Mouse (Mus musculus) gastrocnemius, adult 2 months (tissue): ENCODE results near the gene Mrpl54. TPM values are rescaled to one million over a fixed set of nuclear protein-coding genes. Genes with fewer than 3 reads are reported as not detected.

Source experiments
- DNase-seq: peaks from one replicate; pipeline ENCODE4 v3.0.0; 2022
- H3K27ac ChIP-seq: fragments of 200-600 bp; 2 replicates; pipeline ENCODE4 v1.8.1; 2022; ENCODE audit warnings: mild to moderate bottlenecking
- H3K4me3 ChIP-seq: fragments of 200-600 bp; 2 replicates; pipeline ENCODE4 v1.8.1; 2022; ENCODE audit warnings: mild to moderate bottlenecking, moderate library complexity
- CTCF ChIP-seq: fragments of 200-600 bp; IDR thresholded peaks from 2 replicates; pipeline ENCODE4 v1.8.1; 2022; ENCODE audit warnings: antibody characterized with exemption, mild to moderate bottlenecking, moderate library complexity
- intact Hi-C: fragments of 180-260 bp; cut with DNase I; formaldehyde crosslinking; loops from one replicate; pipeline ENCODE4 v1.15.1; 2025
- total RNA-seq, 2 experiments: library from RNA; stranded (reverse); gene quantifications; 2 replicates each; pipeline ENCODE4 v1.2.3; 2021

Gene Mrpl54
- total RNA-seq, 2 experiments from 2014 or later, result 103 to 112 TPM

DNA sequence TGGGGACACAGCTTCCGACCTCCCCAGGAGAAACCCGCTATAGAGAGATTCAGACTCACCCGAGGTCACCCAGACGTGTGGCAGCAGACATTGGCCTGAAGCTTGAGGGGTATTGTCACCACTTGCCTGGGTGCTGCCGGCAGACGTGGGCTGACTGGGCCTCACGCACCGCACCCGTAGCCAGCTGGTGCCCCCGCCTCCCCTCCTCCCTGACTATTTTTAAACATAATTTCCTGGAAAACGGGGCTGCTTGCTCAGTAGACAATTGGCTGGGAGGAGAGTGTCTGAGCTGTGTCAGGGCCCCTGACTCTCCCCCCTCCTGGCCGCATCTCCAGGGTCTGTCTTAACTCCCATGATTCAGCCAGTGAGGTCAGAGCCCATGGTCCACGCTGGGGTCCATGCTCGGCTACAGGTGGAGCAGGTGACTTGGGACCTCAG, 36.1 kb upstream of the Mrpl54 start:
- H3K27ac ChIP-seq, result peak overlapping the region; percentile 46
- intact Hi-C loops, result no loop called here
- no peak for DNase-seq
- TF ChIP-seq CTCF, result no peak
- peak overlapping the region; percentile 52 for H3K4me3 ChIP-seq

GRCm38 (mm10) chr10:81302288-81302687, 35.6 kb upstream of the Mrpl54 start:
- H3K4me3 ChIP-seq, result peak overlapping the region; percentile 52
- no peak for TF ChIP-seq CTCF
- DNase-seq, result no peak
- peak overlapping the region; percentile 46 for H3K27ac ChIP-seq
- intact Hi-C loops, result no loop called here

GRCm38 (mm10) chr10:81301321-81301720, 34.6 kb upstream of the Mrpl54 start:
- no peak for DNase-seq
- H3K27ac ChIP-seq, result no peak overlapping the region
- intact Hi-C loops, result no loop called here
- H3K4me3 ChIP-seq, result no peak overlapping the region
- no peak for TF ChIP-seq CTCF

DNA sequence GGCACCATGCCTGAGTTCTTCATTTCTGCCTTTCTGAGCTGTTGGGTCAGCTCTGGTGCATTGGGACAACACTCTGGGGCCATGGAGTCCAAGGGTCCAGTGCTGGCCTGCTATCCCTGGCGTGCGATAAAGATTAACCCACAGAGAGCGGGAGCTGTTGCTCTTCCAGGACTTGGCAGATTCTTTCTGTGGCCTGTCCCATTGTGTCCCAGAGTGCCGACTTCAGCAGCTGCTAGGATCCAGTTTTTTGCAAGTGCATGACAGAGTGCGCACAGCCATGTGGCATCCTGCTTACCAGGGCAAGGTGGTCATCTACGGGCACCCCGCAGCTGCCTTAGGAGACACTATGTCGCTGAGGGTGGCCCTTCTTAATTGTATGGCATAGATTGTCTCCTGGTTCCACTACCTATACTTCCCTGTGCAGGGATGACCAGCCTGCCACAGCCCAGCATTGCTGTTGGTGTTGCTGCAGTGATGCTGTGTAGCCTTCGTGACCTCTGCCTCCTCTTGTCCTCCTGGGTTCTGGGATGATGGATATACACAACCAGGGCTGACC, 33.7 kb upstream of the Mrpl54 start:
- no peak for DNase-seq
- intact Hi-C loops, result no loop called here
- no peak for TF ChIP-seq CTCF
- no peak overlapping the region for H3K4me3 ChIP-seq
- H3K27ac ChIP-seq, result peak overlapping the region; percentile 87

DNA sequence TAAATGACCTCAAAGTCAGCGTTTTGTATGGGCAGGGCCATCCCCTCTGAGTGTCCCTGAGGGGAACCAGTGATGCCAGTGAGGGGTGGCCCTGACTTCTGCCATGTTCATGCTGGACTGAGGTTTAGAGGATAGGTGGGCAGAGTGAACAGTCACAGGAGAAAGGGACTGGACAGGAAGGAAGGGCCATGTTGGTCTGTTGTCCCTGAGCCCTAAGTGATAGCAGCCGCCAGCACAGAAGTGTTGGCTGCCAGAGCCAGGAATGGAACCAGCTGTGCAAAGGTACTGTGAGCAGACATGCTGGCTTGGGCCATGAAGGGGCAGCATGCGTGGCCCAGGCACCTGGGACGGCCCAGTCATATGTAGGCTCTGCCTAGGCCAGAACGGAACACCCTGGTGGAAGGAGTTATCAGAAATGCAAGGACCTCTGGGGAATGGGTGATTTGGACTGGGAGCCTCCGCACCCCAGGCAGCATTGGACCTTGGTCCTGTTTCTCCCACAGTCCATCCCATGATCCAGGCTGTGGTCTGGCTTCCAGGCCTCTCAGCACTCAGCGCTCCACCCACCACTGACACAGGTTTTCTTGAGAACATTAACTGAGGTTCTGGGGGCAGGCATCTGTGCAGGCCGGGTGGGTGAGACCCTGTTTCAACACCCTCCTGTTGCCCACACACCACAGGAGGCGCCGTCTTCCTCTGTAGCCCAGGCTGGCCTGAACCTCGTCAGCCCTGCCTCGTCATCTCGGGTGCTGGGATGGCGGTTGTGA, 33.0 kb upstream of the Mrpl54 start:
- TF ChIP-seq CTCF, result no peak
- Histone ChIP-seq H3K27ac (peak overlapping the region; percentile 87), H3K4me3 (no peak overlapping the region)
- intact Hi-C loops, result no loop called here
- DNase-seq, result no peak

GRCm38 (mm10) chr10:81298369-81299100, 31.8 kb upstream of the Mrpl54 start:
- TF ChIP-seq CTCF, result no peak
- intact Hi-C loops, result no loop called here
- Histone ChIP-seq H3K4me3 (peak overlapping the region; percentile 61), H3K27ac (peak overlapping the region; percentile 87)
- peak; percentile 42 for DNase-seq

GRCm38 (mm10) chr10:81297845-81298244, 31.1 kb upstream of the Mrpl54 start:
- peak overlapping the region; percentile 61 for H3K4me3 ChIP-seq
- DNase-seq, result peak; percentile 63

DNA sequence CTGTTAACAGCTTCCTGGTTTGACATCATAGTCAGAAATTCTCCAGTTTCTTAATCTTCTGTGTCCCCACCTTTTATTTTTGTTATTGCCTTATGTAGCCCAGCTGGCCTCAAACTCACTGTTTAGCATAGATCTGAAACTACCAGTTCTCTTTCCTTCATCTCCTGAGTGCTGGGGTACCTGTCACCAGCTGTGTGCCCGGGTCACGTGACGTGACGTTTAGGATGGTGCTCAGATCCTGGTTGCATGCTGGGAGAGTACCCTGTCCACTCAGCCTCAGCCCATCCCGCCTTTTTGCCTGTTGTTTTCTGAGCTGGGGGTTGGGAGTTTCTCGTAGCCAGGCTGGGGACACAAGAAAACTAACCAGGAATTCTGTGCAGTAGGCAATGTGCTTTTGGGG, 30.5 kb upstream of the Mrpl54 start:
- Histone ChIP-seq H3K4me3 (peak overlapping the region; percentile 61), H3K27ac (peak overlapping the region; percentile 87)
- intact Hi-C loops, result no loop called here
- DNase-seq, result no peak
- TF ChIP-seq CTCF, result no peak

More at GRCm38 (mm10) chr10:81297845-81298244, 31.1 kb upstream of the Mrpl54 start:
- no peak for TF ChIP-seq CTCF
- peak overlapping the region; percentile 87 for H3K27ac ChIP-seq
- intact Hi-C loops, result no loop called here

DNA sequence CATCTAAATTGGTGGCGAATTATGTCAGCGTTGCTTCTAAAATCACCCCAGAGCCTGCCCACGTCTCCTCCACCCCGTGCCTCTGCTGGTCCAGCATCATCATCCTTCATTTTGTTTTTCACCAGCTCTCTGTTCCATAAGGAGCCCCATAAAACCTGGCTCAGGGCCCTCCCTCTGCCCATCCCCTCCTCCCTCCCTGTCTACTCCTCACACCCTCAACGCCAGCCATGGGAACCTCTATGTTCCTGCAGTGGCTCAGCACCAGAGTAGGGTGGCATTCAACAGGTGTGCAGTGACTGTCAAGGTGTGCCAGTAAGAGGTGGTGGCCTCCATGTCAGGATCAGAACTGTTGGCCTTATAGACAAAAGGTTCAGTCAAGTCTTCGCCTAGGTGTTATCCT, 28.5 kb upstream of the Mrpl54 start:
- Histone ChIP-seq H3K27ac (peak overlapping the region; percentile 95), H3K4me3 (peak overlapping the region; percentile 90; the same call in 1 of the 2 replicates)
- TF ChIP-seq CTCF, result no peak
- intact Hi-C loops, result no loop called here
- DNase-seq, result no peak

DNA sequence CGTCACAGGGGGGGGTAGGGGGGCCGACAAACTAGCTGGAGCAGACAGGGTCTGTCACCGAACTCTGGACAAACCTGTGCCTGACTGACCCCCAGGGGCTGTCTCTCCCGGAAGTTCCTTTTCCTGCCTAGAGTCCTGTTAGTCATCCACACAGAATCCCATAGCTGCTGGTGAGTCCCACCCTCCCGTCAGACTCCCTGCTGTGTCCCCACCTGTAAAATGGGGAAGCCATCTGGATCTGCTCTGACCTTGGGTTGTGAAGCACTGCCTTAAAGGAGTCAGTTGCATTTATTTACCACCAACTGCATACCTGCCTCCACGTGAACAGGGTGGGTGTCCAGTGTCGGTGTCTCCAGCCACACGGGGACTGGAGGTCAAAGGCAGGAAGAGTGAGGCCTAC, 27.7 kb upstream of the Mrpl54 start:
- Histone ChIP-seq H3K4me3 (peak overlapping the region; percentile 90), H3K27ac (peak overlapping the region; percentile 95)
- intact Hi-C loops, result loop anchor here (5.0 kb wide), 1 partner anchor 58 kb away; the partner anchor contains the start of gene Hmg20b
- TF ChIP-seq CTCF, result no peak
- no peak for DNase-seq

DNA sequence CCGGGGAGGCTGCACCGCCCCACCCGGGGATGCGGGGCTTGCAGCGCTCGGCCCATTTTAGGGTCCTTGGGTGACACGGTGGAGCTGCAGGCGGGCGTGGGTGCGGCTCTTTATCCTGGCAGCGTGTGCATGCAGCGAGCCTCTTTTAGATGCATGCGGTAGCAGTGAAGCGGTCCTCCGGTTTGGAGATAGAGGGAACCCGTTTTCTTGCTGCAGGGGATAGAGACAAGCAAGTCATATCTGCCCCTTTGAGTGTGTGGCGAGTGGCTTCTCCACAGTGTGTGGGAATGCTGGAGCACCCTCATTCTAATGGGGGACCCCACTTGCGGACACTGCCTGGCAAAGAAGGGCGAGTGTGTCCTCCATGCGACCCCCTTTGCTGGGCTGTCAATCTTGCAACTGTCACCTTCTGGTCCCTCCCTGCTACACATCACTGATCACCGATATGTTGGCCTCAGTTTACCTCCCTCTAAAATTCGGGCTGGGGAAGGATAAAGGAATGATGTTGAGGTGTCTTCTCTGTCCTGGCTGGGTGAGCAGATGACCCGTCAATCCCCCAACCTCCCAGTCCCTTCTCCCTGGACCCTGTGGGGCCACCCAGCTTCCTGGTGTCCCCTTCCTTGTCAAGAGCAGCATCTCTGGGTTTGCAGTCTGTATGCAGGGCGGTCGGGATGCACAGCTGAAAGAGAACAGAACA, 26.7 kb upstream of the Mrpl54 start:
- intact Hi-C loops, result loop anchor here (2.0 to 5.0 kb wide), 2 partner anchors 25 to 59 kb away; partner anchors contain the start of gene Hmg20b
- no peak for TF ChIP-seq CTCF
- Histone ChIP-seq H3K27ac (peak overlapping the region; percentile 95), H3K4me3 (peak overlapping the region; percentile 90)
- no peak for DNase-seq
